Mouse (Mus musculus): ENCODE data around the gene Ano4. TPM values are rescaled to one million over a fixed set of nuclear protein-coding genes. Genes with fewer than 3 reads are reported as not detected.

Ano4 gene
- polyA plus RNA-seq, 1 experiment from 2014 or later, result not detected

DNA sequence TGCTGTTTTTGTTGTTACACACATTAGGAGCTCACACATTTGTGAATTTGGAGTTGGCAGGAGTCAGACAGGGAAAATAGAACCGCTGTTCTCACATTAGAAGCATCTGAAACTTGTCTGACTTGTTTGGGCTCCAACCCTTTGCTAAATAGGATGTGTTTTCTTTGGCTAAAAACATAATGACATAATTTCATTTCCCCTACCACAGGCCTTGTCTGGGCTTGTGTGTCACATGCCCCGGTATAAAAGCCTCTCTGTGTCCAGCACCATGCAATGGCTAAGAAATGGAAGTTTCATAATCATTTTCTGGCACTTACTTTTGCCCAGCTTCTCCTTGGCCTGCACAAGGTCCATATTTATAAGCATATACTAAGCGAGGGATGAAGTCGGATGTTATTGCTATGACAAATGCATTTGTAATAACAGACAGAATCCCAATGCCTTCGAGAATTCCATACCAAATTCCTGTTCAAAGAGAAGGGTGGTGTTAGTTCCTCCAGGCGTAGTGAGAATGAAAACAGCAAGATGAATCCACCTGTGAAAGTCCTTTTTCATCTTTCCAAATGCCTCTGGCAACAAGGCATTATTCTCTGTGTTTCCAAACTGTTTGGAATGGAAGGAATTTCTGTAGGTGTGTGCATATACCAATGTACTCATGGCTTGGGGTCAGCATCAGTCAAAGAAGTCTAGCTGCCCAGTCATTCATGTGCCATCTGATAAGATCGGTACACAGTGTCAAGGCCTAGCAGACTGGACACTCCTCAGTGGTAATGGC is 373.4 kb downstream of the Ano4 start:
- Histone ChIP-seq H3K36me3 (replicated peaks; ENCODE audit: insufficient read depth, low read length) (no peaks in the 10 kb centered on the region), H3K4me1 (ENCODE audit: insufficient read depth) (no peaks in the 10 kb centered on the region), H3K27ac (ENCODE audit: low read depth) (no peak overlapping the region), H3K27me3 (ENCODE audit: insufficient read depth, low read length) (no peaks in the 10 kb centered on the region), H3K9ac (replicated peaks) (no peak overlapping the region), H3K9me3 (ENCODE audit: low read length) (no peaks in the 10 kb centered on the region), H3K4me2 (ENCODE audit: low read depth, low read length) (no peak overlapping the region), H3K4me3 (ENCODE audit: low read depth, low read length) (no peak overlapping the region)
- WGBS (ENCODE audit: insufficient replicate concordance), result 69% methylated on average over 7 of the region's 7 CpGs
- DNase-seq (no peak), ATAC-seq (no peak)
- TF ChIP-seq CTCF (IDR thresholded peaks at IDR 0.05; ENCODE audit: low read depth) (no peak), EP300 (IDR thresholded peaks at IDR 0.05; ENCODE audit: low read depth) (no peak)

DNA sequence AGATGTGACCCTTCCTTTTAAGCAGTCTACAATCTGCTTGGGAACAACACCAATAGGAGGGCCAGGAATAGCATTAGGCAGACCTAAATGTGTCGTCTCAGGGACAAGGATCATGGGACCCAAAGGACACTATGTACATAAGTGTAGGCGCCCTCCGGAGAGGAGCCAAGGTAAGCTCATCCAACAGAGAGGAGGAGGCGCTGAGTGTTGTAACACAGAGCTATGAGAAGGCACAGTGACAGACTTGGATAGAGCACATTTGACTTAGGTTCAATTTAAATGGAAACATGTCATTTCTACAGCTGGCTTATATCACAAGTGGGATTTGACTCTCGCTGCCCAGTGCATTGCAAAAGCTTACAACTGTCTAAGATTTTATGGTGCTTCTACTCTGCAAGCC is 376.0 kb downstream of the Ano4 start:
- TF ChIP-seq EP300 (IDR thresholded peaks at IDR 0.05; ENCODE audit: low read depth) (no peak), CTCF (IDR thresholded peaks at IDR 0.05; ENCODE audit: low read depth) (no peak)

DNA sequence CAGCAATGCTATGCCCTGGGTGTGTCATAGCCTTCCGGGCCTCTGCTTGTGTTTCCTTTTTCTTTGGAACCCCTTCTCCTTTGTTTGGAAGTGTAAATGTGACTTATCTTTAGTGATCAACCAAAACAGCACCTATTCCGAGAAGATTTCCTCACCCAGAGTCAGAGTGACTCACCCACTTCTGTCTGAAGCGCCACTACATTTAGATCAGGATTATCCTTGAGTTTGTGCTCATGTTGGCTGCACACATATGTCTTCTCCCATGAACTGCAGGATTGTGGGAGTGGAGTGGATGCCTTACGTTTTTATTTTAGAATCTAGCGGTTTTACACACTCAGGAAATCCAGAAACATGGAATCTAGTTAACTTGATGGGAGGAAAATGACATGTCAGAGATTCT is 383.8 kb downstream of the Ano4 start:
- no peak for ATAC-seq
- WGBS (ENCODE audit: insufficient replicate concordance), result 61% methylated on average over 5 of the region's 5 CpGs

More for the DNA sequence above, 376.0 kb downstream of the Ano4 start:
- ATAC-seq (no peak), DNase-seq (no peak)
- Histone ChIP-seq H3K27me3 (ENCODE audit: insufficient read depth, low read length) (no peaks in the 10 kb centered on the region), H3K9ac (replicated peaks) (no peak overlapping the region), H3K4me3 (ENCODE audit: low read depth, low read length) (no peak overlapping the region), H3K4me2 (ENCODE audit: low read depth, low read length) (no peak overlapping the region), H3K27ac (ENCODE audit: low read depth) (no peak overlapping the region), H3K4me1 (ENCODE audit: insufficient read depth) (no peaks in the 10 kb centered on the region), H3K36me3 (replicated peaks; ENCODE audit: insufficient read depth, low read length) (no peaks in the 10 kb centered on the region), H3K9me3 (ENCODE audit: low read length) (no peaks in the 10 kb centered on the region)
- WGBS (ENCODE audit: insufficient replicate concordance), result 72% methylated on average over 5 of the region's 5 CpGs

DNA sequence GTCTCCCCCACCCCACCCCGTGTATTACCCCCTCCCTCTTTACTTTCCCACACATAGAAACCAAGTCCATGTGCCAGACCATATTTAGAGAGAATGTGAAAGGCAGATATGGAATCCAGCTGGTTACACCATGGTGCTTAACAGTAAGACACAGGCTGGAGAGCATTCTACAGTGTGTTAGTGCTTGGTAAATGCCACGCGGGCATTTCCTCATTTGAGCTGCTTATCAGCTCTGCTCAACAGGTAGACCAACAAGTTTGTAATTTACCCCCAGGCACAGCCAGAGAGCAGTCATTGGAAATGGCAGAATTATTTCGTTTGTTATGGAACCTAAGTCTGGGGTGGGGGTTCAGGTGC is 394.3 kb downstream of the Ano4 start:
- Histone ChIP-seq H3K4me3 (ENCODE audit: low read depth, low read length) (no peak overlapping the region), H3K4me1 (ENCODE audit: insufficient read depth) (no peaks in the 10 kb centered on the region), H3K9ac (replicated peaks) (no peak overlapping the region), H3K27me3 (ENCODE audit: insufficient read depth, low read length) (no peaks in the 10 kb centered on the region), H3K4me2 (ENCODE audit: low read depth, low read length) (no peak overlapping the region), H3K9me3 (ENCODE audit: low read length) (no peaks in the 10 kb centered on the region), H3K36me3 (replicated peaks; ENCODE audit: insufficient read depth, low read length) (no peaks in the 10 kb centered on the region), H3K27ac (ENCODE audit: low read depth) (no peak overlapping the region)
- TF ChIP-seq EP300 (IDR thresholded peaks at IDR 0.05; ENCODE audit: low read depth) (no peak), CTCF (IDR thresholded peaks at IDR 0.05; ENCODE audit: low read depth) (no peak)
- ATAC-seq (no peak), DNase-seq (no peak)
- WGBS (ENCODE audit: insufficient replicate concordance), result 55% methylated on average over 4 of the region's 4 CpGs

More for the DNA sequence above, 383.8 kb downstream of the Ano4 start:
- no peaks in the 10 kb centered on the region for H3K36me3 ChIP-seq (replicated peaks; ENCODE audit: insufficient read depth, low read length)
- no peak overlapping the region for H3K4me2 ChIP-seq (ENCODE audit: low read depth, low read length)
- H3K27me3 ChIP-seq (ENCODE audit: insufficient read depth, low read length), result no peaks in the 10 kb centered on the region
- no peak for DNase-seq
- no peak overlapping the region for H3K27ac ChIP-seq (ENCODE audit: low read depth)
- H3K4me3 ChIP-seq (ENCODE audit: low read depth, low read length), result no peak overlapping the region
- no peak overlapping the region for H3K9ac ChIP-seq (replicated peaks)
- H3K9me3 ChIP-seq (ENCODE audit: low read length), result no peaks in the 10 kb centered on the region
- TF ChIP-seq EP300 (IDR thresholded peaks at IDR 0.05; ENCODE audit: low read depth), result no peak
- no peak for TF ChIP-seq CTCF (IDR thresholded peaks at IDR 0.05; ENCODE audit: low read depth)
- no peaks in the 10 kb centered on the region for H3K4me1 ChIP-seq (ENCODE audit: insufficient read depth)

DNA sequence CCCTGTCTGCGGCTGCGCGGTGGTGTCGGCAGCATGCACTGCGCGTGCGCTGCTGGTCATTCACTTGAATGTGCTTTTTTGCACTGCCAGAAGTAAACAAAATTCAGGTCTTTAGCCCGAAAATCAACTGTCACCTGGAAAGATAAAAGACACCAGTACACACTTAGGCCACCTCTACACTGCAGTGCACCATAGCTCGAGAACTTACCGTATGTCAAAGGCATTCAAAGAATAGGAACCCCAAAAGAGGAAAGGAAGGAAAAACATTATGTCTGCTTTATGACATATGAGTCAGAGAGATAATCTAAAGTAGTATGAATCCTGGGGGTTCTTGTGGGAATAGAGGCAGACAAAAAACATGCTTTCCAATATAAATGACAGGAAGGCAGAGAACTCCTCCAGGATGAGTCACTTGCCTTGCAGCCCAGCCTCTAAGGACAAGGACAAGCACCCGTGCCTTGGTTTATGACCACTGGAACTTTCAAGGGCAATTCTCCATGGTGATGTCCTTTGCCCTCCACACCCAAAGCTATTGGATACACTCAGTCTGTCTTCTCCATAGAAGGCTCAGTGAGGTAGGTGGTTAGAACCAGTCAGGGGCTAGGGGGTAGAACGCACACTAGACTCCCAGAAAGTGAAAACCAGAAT is 394.8 kb downstream of the Ano4 start:
- TF ChIP-seq CTCF (IDR thresholded peaks at IDR 0.05; ENCODE audit: low read depth) (no peak), EP300 (IDR thresholded peaks at IDR 0.05; ENCODE audit: low read depth) (no peak)
- H3K4me3 ChIP-seq (ENCODE audit: low read depth, low read length), result no peak overlapping the region
- H3K4me1 ChIP-seq (ENCODE audit: insufficient read depth), result no peaks in the 10 kb centered on the region
- DNase-seq, result no peak
- H3K9ac ChIP-seq (replicated peaks), result no peak overlapping the region
- no peaks in the 10 kb centered on the region for H3K9me3 ChIP-seq (ENCODE audit: low read length)
- ATAC-seq, result no peak
- 86% methylated on average over 12 of the region's 12 CpGs for WGBS (ENCODE audit: insufficient replicate concordance)
- H3K36me3 ChIP-seq (replicated peaks; ENCODE audit: insufficient read depth, low read length), result no peaks in the 10 kb centered on the region
- H3K27me3 ChIP-seq (ENCODE audit: insufficient read depth, low read length), result no peaks in the 10 kb centered on the region
- H3K27ac ChIP-seq (ENCODE audit: low read depth), result no peak overlapping the region
- no peak overlapping the region for H3K4me2 ChIP-seq (ENCODE audit: low read depth, low read length)

Other genes starting within 250 kb of the Ano4 start
- gene Gas2l3, start 99.2 kb upstream of the Ano4 start, polyA plus RNA-seq (2015; fragmentation: Nextera tagmentation; extraction: Ambion mirVana), result 2.8 and 2.9 TPM in 2 replicates
- 35.9 and 43.5 TPM in 2 replicates for gene Nr1h4, start 188.8 kb upstream of the Ano4 start, polyA plus RNA-seq (2015; fragmentation: Nextera tagmentation; extraction: Ambion mirVana)